Mouse (Mus musculus) neural tube, embryonic 13.5 days (tissue): ENCODE results near the gene BC049730. TPM values are rescaled to one million over a fixed set of nuclear protein-coding genes. Genes with fewer than 3 reads are reported as not detected.
"Not testable (repeated sequence)": the region's sequence is repeated elsewhere in the genome, so short reads cannot be mapped to it uniquely, and the experiment has no call there.

ENCODE experiments used
- ATAC-seq: fragments of 200-750 bp; cut with Nextera tagmentation; 2 replicates; pipeline ENCODE4 v1.8.0; 2017; ENCODE audit warnings: low read depth, mild to moderate bottlenecking, moderate TSS enrichment, moderate library complexity
- H3K27ac ChIP-seq: fragments of 300-500 bp; sonication (generic); replicated peaks from 2 replicates; pipeline ENCODE4 v1.5.1; 2015; ENCODE audit warnings: moderate library complexity, mild to moderate bottlenecking, inconsistent platforms
- H3K27me3 ChIP-seq: fragments of 300-500 bp; sonication (generic); 2 replicates; pipeline ENCODE4 v1.6.1; 2015; ENCODE audit warnings: mild to moderate bottlenecking, inconsistent platforms
- H3K36me3 ChIP-seq: fragments of 300-500 bp; sonication (generic); 2 replicates; pipeline ENCODE4 v1.6.1; 2015; ENCODE audit warnings: mild to moderate bottlenecking, inconsistent platforms
- H3K4me1 ChIP-seq: fragments of 300-500 bp; sonication (generic); replicated peaks from 2 replicates; pipeline ENCODE4 v1.6.1; 2015; ENCODE audit warnings: inconsistent platforms
- H3K4me2 ChIP-seq: fragments of 300-500 bp; sonication (generic); 2 replicates; pipeline ENCODE4 v1.6.1; 2015; ENCODE audit warnings: inconsistent platforms, mild to moderate bottlenecking, moderate library complexity
- H3K4me3 ChIP-seq: fragments of 300-500 bp; sonication (generic); 2 replicates; pipeline ENCODE4 v1.5.1; 2015; ENCODE audit warnings: mild to moderate bottlenecking, inconsistent platforms
- H3K9ac ChIP-seq: fragments of 300-500 bp; sonication (generic); 2 replicates; pipeline ENCODE4 v1.6.1; 2015; ENCODE audit warnings: moderate library complexity, mild to moderate bottlenecking, inconsistent platforms
- H3K9me3 ChIP-seq: fragments of 300-500 bp; sonication (generic); 2 replicates; pipeline ENCODE4 v1.6.1; 2016; ENCODE audit warnings: inconsistent platforms
- WGBS: fragments of 180-500 bp; shearing (Covaris S2); methylation state at CpG from one replicate; pipeline ENCODE4 v1.1.7; 2015; 5-methylcytosine and 5-hydroxymethylcytosine counted together
- polyA plus RNA-seq: library from polyadenylated mRNA; unstranded; fragments of >200 nt; fragmentation: Nextera tagmentation; extraction: Ambion mirVana; gene quantifications from 2 replicates; pipeline ENCODE4 v1.2.1, GENCODE M21; 2015

Gene BC049730
- not detected in 2 replicates for polyA plus RNA-seq

DNA sequence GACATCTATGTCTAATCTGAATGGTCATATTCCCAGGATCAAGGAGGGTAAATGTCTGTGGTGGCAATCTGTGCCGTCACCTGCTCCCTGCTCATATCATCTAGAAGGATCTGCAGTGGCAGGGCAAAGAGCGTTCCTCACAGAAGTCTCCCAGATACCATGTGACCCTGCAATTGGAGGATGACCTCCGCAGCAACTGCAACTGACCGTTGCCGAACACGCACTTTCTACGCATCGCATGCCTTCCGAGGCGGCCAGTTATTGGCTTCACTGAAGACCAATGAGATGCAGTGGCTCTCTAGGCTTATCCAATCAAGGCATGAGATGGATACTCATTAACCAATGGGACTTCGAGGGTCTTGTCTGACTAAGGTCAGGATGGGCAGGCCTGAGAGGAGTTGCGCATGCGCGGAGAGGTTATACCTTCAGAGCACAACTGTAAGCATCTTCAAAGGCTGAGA is at the start of gene BC049730:
BC049730 (plus strand) TSS at position 411 of the 461 bp plus-strand sequence.
- Histone ChIP-seq H3K4me3 (no peak within 1 kb of the TSS), H3K27ac (no peak within 1 kb of the TSS), H3K4me2 (no peak within 1 kb of the TSS), H3K36me3 (no peaks in the 10 kb centered on the region), H3K4me1 (no peaks in the 10 kb centered on the region), H3K9me3 (no peaks in the 10 kb centered on the region), H3K9ac (no peak within 1 kb of the TSS), H3K27me3 (no peaks in the 10 kb centered on the region)
- ATAC-seq, result no peak
- WGBS, result 93% methylated on average over 14 of the region's 14 CpGs

GRCm38 (mm10) chr7:24659737-24660357 is 49.2 kb upstream of the BC049730 start:
- Histone ChIP-seq H3K4me2 (no peak overlapping the region), H3K4me1 (no peaks in the 10 kb centered on the region; the same call in 1 of the 2 replicates), H3K9me3 (no peaks in the 10 kb centered on the region), H3K9ac (no peak overlapping the region), H3K27ac (no peak overlapping the region), H3K36me3 (no peaks in the 10 kb centered on the region), H3K4me3 (no peak overlapping the region), H3K27me3 (no peaks in the 10 kb centered on the region)
- peak; percentile 53; the same call in 1 of the 2 replicates for ATAC-seq
- WGBS, result 62% methylated on average over 12 of the region's 12 CpGs

- no peaks in the 10 kb centered on the region for H3K36me3 ChIP-seq
- no peak overlapping the region for H3K9ac ChIP-seq
- H3K27ac ChIP-seq, result no peak overlapping the region
- no peak overlapping the region for H3K4me3 ChIP-seq
- H3K9me3 ChIP-seq, result no peaks in the 10 kb centered on the region
- ATAC-seq, result no peak
- H3K4me2 ChIP-seq, result no peak overlapping the region
- 79% methylated on average over 17 of the region's 17 CpGs for WGBS
- H3K27me3 ChIP-seq, result no peaks in the 10 kb centered on the region
- no peaks in the 10 kb centered on the region; the same call in 1 of the 2 replicates for H3K4me1 ChIP-seq
Observed at GRCm38 (mm10) chr7:24661118-24661904, 47.7 kb upstream of the BC049730 start.

- Histone ChIP-seq H3K4me3 (no peak overlapping the region), H3K27me3 (no peaks in the 10 kb centered on the region), H3K27ac (no peak overlapping the region), H3K4me1 (no peaks in the 10 kb centered on the region; the same call in 1 of the 2 replicates), H3K9me3 (no peaks in the 10 kb centered on the region), H3K9ac (no peak overlapping the region), H3K36me3 (no peaks in the 10 kb centered on the region), H3K4me2 (no peak overlapping the region)
- ATAC-seq, result 0 out of 2 replicates have a peak, but pooled peaks have one; percentile 19
- WGBS, result 17% methylated on average over 8 of the region's 8 CpGs
Observed at GRCm38 (mm10) chr7:24662575-24662974, 46.5 kb upstream of the BC049730 start.

DNA sequence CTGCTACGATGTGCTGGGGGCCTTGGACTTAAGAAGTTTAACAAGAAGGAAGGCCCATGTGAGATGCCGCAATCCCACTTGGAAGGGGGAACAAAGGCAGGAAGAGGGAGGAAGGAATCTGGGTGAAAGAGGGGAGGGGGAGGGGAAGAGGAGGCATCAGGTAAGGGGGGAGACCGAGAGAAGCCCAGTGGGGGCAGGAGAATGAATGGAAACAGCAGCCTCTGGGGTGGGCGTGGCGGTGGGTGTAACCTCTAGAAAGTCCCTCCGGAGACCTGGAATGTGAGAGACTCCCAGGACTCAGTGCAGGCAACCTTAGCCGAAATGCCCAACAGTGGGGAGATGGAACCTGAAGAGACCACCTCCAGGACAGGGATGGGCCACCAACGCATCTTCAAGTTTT is 44.7 kb upstream of the BC049730 start:
- H3K27me3 ChIP-seq, result no peaks in the 10 kb centered on the region
- no peak overlapping the region for H3K9ac ChIP-seq
- WGBS, result 48% methylated on average over 8 of the region's 8 CpGs
- H3K4me1 ChIP-seq, result no peaks in the 10 kb centered on the region; the same call in 1 of the 2 replicates
- H3K9me3 ChIP-seq, result no peaks in the 10 kb centered on the region
- no peak overlapping the region for H3K27ac ChIP-seq
- H3K4me3 ChIP-seq, result no peak overlapping the region
- ATAC-seq, result no peak
- H3K36me3 ChIP-seq, result no peaks in the 10 kb centered on the region
- H3K4me2 ChIP-seq, result no peak overlapping the region

DNA sequence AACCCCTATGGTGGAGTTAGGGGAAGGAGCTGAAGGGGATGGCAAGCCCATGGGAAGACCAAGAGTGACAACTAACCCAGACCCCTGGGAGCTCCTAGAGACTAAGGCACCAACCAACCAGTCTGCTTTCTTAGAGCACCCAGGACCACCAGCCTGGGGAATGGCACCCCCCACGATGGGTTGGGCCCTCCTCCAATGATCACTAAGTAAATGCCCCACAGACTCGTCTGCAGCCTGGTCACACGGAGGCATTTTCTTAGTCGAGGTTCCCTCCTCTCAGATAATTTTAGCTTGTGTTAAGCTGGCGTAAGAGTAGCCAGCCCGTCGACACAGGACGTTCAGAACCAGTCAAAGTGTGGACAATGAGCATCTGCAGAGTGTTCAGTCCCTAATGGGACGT is 44.1 kb upstream of the BC049730 start:
- H3K9me3 ChIP-seq, result no peaks in the 10 kb centered on the region
- H3K4me3 ChIP-seq, result no peak overlapping the region
- H3K9ac ChIP-seq, result no peak overlapping the region
- no peaks in the 10 kb centered on the region; the same call in 1 of the 2 replicates for H3K4me1 ChIP-seq
- no peak overlapping the region for H3K27ac ChIP-seq
- ATAC-seq, result no peak
- no peaks in the 10 kb centered on the region for H3K27me3 ChIP-seq
- no peak overlapping the region for H3K4me2 ChIP-seq
- H3K36me3 ChIP-seq, result no peaks in the 10 kb centered on the region
- WGBS, result 80% methylated on average over 9 of the region's 9 CpGs

- Histone ChIP-seq H3K27ac (no peak overlapping the region), H3K4me1 (no peaks in the 10 kb centered on the region), H3K36me3 (no peaks in the 10 kb centered on the region), H3K4me3 (no peak overlapping the region), H3K4me2 (no peak overlapping the region), H3K9me3 (no peaks in the 10 kb centered on the region), H3K27me3 (no peaks in the 10 kb centered on the region), H3K9ac (no peak overlapping the region)
- ATAC-seq, result no peak
- 89% methylated on average over 23 of the region's 23 CpGs for WGBS
Observed at GRCm38 (mm10) chr7:24671944-24672439, 37.0 kb upstream of the BC049730 start.

- H3K36me3 ChIP-seq, result no peaks in the 10 kb centered on the region
- H3K27me3 ChIP-seq, result no peaks in the 10 kb centered on the region
- no peaks in the 10 kb centered on the region for H3K4me1 ChIP-seq
- no peak for ATAC-seq
- H3K9me3 ChIP-seq, result no peaks in the 10 kb centered on the region
- H3K9ac ChIP-seq, result no peak within 1 kb of the TSS
- no peak within 1 kb of the TSS for H3K27ac ChIP-seq
- H3K4me2 ChIP-seq, result no peak within 1 kb of the TSS
- 89% methylated on average over 9 of the region's 9 CpGs for WGBS
- no peak within 1 kb of the TSS for H3K4me3 ChIP-seq
Observed at GRCm38 (mm10) chr7:24676575-24676974, 32.5 kb upstream of the BC049730 start, which contains the start of gene Tex101. TSS of gene Tex101 (minus strand) at chr7:24676675.

DNA sequence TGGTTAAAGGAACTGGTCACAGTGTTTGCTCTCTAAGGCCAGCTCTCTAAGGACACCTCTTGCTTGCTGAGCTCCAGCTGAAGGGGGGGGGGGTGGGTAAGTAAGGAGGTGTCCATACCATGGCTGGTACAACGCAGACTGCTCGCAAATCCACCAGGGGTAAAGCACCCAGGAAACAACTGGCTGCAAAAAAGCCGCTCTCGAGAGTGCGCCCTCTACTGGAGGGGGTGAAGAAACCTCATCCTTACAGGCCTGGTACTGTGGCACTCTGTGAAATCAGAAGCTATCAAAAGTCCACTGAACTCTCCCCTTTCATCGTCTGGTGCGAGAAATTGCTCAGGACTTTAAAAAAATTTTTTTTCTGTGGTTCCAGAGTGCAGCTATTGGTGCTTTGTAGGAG is 24.9 kb upstream of the BC049730 start:
- 74% methylated on average over 7 of the region's 7 CpGs for WGBS
- H3K27me3 ChIP-seq, ATAC-seq: not testable (repeated sequence)

DNA sequence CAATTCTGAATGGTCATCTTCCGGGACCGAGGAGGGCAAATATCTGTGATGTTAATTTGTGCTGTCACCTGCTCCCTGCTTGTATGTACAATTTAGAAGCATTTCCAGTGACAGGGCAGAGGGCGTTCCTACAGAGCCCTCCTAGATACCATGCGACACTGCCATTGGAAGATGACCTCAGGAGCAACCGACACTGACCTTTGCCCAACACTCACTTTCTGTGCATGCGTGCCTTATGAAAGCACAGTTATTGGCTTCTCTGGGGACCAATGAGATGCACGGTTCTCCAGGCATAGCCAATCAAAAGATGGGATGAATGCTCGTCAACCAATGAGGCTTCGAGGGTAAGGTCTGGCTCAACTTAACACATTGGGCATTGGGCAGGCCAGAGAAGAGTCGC is 21.5 kb upstream of the BC049730 start:
- H3K4me2 ChIP-seq, H3K27me3 ChIP-seq, H3K9ac ChIP-seq, H3K4me3 ChIP-seq, H3K9me3 ChIP-seq, H3K36me3 ChIP-seq, H3K27ac ChIP-seq, H3K4me1 ChIP-seq, ATAC-seq: not testable (repeated sequence)
- 91% methylated on average over 10 of the region's 10 CpGs for WGBS

More for the DNA sequence above, 24.9 kb upstream of the BC049730 start:
- H3K4me1 ChIP-seq, H3K4me3 ChIP-seq, H3K36me3 ChIP-seq, H3K27ac ChIP-seq, H3K9me3 ChIP-seq, H3K4me2 ChIP-seq, H3K9ac ChIP-seq: not testable (repeated sequence)

- not testable (repeated sequence) for H3K36me3 ChIP-seq, H3K4me2 ChIP-seq, H3K9ac ChIP-seq, ATAC-seq, H3K9me3 ChIP-seq, H3K4me3 ChIP-seq, H3K27ac ChIP-seq, H3K4me1 ChIP-seq, H3K27me3 ChIP-seq
- WGBS, result 89% methylated on average over 3 of the region's 3 CpGs
Observed at GRCm38 (mm10) chr7:24692693-24693092, 16.3 kb upstream of the BC049730 start.

DNA sequence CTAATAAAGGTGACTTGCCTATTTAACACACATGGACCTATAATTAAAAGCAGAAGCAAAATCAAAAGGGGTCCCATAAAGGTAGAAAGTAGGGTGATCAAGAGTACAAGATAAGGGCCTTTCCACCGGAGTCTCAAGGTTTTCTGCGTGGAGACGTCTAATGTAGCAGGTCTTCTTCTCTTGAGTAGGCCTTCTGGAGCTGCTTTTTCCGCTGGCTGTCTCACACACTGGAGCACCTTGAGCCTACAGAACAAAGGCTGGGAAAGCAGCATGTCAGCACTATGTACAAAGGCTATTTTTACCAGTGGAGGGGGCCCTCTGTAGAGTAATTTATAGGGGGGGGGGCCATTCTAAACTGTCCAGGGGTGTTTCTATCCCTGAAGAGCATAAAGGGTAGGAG is 11.2 kb upstream of the BC049730 start:
- H3K4me2 ChIP-seq, H3K27ac ChIP-seq, H3K36me3 ChIP-seq, H3K27me3 ChIP-seq, H3K9me3 ChIP-seq, ATAC-seq, H3K9ac ChIP-seq, H3K4me3 ChIP-seq, H3K4me1 ChIP-seq: not testable (repeated sequence)
- 89% methylated on average over 4 of the region's 4 CpGs for WGBS
